Mouse (Mus musculus): ENCODE results near the gene Clk3.

Gene Clk3
- long read RNA-seq, experiment 1, transcript Clk3-201 (13 exons, 2,496 nt), result major isoform, 37 of 48 reads
- long read RNA-seq, experiment 1, partial matches to known transcripts, result 5 of 48 reads
- long read RNA-seq, experiment 1, other reads (novel, unspliced or antisense), result 5 of 48 reads
- long read RNA-seq, experiment 2, transcript Clk3-201 (13 exons, 2,496 nt), result major isoform, 56 of 67 reads
- long read RNA-seq, experiment 2, partial matches to known transcripts, result 5 of 67 reads
- long read RNA-seq, experiment 2, other reads (novel, unspliced or antisense), result 6 of 67 reads

DNA sequence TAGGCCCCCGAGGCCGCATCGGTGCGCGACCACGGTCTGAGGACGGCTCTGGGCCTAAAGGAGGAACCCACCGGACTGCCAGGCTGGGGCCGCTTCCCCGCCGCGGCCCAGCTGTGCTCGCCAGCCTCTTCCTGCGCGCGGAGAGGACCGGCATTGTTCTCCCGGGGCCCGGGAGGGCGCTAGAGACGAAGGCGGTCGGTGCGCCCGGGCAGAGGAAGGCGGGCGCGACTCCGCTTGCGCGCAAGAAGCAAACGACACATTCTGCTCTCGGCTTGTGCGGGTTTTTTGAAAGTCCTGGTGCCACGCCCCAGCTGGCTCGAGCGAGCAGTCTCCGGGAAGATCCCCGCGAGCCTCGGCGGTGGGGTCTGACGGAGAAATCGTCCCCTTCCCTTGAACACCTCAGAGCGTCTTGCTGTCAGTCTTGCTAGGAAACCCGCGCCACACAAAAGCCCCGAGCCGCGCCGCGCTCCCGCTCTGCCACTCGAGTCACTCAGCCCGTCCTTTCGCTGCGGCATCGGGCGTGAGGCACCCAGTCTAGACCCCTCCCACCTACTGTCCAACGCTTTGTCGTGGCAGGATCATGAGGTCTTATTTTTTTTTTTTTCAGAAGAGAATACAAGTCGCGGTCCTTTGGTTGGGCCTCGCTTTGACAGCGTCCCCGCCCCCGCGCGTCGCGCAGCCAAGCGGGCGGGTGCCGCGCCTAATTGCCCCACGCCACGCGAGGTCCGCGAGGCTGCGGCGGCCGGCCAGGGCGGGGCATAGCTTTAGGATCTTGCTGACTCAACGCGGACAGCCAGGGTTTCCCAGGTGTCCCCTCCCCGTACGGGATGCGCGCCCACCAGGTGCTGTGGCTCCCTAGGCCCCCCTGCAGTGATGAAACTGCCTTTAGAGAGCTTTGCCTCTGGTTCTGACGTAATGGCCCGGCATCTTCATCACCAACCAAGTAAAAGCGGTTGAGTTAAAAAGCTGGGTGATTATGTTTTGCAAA is at the start of gene Clk3:
Gene Clk3 (minus strand): TSS at position 497 of the 988 bp plus-strand sequence.
- intact Hi-C loops (cut with DNase I), result loop anchor here (2.0 to 10.0 kb wide), 2 partner anchors 71 to 229 kb away; partner anchors contain the start of gene Arid3b

DNA sequence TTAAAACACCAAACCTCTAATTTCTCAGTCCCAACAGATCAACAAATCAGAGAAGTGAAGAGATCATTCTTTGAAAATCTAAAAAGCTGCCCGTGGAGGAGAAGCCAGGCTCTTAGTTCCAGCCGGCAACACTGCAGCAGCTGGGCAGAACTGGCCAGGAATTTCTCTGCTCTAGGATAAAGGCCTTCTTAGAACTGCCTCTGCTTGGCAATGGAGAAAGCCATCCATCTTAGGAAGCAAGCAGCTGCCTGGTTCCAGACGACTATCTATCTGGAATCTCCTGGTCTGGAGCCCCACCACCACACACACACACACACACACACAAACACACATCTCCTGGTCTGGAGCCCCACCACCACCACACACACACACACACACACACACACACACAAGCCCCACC is 49.2 kb upstream of the Clk3 start:
- intact Hi-C loops (cut with DNase I), result no loop called here

DNA sequence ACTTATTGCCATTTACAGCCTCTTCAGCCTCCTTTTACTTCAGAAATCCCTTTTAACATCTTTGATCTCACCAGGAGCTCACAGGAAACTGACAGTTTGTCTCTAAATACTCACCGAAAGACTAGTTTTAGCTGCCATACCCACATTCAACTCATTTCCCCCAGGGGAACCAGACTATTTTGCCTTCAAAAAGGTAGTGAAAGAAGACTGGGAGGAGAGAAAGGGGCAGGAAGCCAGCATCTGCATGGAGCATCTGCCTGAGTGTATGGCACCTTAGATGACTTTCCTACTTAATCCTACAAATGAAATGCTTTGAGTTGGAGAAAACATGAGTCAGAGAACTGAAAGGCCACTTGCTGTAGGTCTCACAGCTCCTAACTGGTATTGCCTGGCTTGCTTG is 48.4 kb upstream of the Clk3 start:
- intact Hi-C loops (cut with DNase I), result no loop called here

DNA sequence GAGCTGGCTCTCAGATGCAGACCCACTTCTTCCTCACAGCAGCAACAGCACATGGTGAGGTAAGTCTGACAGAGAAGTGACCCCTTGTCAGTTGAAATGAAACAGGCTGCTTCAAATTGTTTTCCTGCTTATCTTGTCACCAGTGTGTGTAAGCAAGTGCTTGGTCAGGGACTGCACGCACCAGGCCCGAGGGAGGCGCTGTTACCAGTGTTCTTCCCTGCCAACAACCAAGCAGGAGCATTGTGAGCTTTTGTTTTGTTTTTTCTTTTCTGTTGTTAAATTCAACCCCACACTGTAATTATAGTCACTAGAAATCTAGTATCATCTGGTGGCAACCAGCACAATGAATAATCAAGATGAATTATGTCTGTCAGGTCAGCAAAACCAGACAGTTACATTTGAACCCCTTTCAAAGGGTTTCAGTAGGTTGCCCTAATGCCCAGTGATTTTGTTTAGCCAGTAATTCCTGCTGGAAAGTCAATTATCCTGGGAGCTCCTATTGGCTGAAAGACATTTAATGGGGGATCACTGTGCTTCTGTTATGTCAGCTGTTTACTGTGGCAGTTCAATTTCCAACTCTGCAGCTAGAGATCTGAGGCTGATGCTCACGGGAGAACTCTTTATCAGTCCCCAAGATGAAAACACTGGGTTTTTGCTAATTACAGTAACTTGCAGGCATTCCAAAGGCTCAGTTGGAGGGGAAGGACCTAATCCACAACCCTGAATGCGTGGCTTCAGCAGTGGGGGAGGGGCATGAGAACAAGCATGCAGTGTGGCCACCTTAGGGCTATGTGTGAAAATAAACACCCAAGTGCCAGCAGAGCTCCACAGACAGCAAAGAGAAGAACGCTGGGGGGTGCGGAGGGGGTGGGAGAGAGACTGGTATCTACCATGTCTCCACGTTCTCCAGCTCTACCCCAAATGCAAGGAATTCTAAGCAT is 46.4 kb upstream of the Clk3 start:
- intact Hi-C loops (cut with DNase I), result no loop called here

DNA sequence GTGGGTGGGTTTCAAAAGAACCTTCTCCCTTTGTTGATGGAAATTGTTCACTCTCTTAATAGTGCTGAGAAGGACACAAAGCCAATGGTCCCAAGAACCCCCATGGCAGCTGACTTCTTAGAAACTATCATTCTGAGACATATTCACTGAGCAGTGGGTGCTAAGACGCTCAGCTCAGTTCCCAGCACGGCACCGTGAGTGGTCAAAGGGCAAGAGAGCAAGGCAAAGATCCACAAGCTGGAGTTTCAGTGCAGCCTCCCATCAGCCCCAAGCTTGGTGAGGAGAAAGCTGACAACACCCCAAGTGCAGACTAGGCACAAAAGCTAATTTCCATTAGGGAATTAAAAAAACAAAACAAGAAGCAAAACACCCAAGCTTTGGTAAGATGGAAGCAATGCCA is 45.0 kb upstream of the Clk3 start:
- intact Hi-C loops (cut with DNase I), result no loop called here

DNA sequence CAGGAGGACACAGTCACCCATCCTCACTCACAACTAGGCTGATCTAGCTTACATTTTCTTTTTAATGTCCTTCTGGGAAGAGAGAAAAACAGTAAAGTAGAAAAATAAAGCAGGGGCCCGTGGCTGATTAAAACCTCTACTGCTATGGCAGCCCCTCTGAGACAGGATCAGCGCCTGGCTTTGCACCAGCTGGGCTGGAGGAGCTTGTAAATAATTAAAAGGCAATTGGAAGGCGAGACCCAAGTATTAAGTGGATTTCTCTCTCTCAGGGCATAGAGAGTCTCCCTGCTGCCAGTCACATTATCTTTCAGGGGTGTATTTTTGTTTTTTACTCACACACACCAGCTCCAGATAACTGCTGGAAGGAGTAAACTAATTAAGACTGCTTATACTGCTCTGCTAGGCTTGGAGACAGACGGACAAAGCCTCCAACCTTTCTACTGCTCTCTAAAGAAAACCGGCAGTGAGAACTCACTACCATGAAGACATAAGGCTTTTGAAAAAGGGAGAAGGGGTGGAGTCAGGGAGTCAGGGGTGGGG is 43.2 kb upstream of the Clk3 start:
- intact Hi-C loops (cut with DNase I), result no loop called here

DNA sequence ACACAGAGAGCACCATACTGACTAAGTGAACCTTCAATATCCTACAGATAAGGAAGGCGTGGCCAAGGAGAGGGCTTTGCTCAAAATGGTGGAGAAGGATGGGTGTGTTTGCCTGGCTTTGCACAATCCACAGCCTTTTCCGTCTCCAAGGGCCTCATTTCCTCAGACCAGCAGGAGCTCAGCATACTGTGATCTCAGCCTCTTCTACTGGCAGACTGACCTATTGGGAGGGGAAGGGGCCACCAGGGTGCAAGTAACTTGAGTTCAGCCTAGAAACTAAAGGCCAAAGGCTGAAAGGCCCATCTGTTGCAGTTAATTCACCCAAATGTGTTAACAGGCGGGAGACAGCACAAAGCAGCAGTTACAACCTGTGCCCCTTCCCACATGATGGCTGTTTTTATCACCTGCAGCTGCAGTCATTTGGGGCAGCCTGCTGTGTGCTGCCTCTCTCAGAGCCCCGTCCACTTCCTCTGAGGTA is 41.6 kb upstream of the Clk3 start:
- intact Hi-C loops (cut with DNase I), result no loop called here

DNA sequence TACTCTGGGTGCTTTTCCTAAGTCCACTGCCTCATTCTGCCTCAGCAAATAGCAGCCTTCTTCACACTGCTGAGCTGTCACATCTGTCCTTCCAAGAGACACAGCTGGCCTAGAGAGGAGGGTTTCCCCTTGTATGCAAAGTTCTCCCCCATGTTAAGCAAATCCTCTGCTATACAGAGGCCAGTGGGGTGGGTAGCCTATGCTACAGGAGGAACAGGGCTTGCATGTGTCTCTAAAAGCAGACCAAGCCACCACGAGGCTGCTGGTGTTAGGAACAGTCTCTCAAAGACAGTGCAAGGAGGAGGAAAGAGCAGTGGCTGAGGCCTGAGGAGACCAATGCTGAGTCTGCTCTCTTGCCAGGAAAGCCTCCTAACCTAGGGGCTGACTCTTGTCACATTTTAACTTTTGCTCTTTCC is 40.4 kb upstream of the Clk3 start:
- intact Hi-C loops (cut with DNase I), result no loop called here

DNA sequence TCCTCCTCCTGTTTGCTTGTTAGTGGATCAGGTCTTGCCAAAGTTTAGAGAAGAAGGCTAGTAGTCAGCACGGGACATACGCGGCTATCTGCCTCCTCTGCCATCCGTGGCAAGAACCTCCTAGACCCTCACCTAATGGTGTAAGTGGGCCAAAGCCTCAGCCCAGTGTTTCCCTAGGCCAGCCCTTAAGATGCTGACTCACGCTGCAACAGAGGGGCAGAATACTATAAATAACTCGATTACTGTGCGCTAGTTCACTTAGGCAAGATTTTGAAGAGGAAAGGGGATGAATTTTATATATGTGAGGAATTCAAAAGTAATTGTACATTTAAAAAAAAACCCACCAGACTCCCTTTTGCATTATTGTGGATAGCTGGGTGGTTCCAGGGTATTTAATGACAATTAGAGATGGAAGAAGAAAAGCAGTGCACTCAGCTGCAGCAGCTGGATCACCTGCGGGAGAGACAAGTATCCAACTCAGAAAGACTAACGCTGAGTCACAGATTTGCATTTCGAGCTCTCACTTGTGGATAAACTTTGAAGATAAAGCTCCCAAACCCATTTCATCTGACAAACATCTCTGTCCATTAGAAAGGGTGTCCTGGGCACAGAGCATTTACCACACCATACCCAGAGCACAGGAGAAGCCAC is 39.6 kb upstream of the Clk3 start:
- intact Hi-C loops (cut with DNase I), result no loop called here

DNA sequence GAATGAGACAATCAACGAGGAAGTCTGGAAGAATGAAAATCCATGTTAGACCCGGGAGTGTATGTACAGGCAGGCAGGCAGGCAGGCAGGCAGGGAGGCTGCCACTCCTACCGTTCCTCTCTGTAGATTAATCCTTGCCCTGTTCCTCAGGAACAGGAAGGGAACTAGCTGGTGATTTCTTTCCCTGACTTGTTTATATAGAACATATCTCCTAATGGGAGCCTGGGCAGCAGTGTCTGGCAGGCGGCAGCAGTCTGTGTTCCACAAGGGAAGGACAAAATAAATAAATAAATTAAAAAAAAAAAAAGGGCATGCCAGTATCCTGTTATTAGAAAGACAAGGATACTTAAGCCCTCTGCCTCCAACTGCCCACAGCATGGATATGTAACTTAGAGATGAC is 38.2 kb upstream of the Clk3 start:
- intact Hi-C loops (cut with DNase I), result no loop called here

DNA sequence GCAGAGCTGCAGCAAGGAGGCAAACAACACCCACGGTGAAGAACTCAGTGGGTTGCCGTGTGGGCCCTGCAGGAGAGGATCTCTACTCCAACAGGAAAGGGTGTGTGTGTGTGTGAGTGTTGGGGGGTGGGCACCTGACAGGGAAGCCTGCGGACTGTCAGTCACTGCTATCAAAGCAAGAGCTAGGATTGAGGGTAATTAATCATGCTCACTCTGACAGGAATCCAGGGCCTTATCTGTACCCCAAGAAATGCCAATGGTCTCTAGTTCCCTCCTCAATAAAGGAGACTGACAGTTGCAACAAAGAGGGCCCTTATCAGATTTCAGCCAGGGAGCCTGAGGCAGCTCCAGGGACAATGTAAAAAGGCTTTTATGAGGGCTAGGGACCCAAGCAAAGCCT is 37.4 kb upstream of the Clk3 start:
- intact Hi-C loops (cut with DNase I), result no loop called here

DNA sequence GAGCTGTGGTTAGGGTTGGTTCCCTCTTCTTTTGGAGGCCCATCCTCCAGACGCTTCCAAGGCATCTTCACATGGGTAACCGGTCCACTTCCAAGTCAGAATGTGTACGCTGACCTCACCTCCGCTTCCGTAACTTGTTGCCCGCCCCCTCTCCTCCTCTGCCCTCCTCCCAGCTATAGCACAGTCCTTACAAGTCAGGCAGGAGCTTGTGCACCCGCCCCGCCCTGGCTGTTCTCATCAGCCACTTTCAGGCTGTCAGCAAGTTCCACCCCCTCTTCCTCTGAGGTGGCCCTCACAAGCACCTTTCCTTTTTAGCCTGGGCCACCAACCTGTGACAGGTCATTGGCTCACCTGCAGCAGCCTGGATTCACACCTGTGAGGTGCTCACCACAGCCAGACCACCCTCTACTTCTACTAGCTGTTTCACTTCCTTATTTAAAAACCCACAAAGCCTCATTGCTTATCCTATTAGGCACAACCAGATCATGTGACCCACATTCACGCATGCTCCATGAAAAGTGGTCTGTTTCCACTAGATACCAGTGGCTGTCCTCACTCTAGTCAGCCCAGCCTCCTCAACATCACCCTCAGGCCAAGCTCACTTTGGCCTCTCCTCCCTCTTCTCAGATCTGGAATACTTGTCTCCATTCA is 34.8 kb upstream of the Clk3 start:
- intact Hi-C loops (cut with DNase I), result no loop called here

DNA sequence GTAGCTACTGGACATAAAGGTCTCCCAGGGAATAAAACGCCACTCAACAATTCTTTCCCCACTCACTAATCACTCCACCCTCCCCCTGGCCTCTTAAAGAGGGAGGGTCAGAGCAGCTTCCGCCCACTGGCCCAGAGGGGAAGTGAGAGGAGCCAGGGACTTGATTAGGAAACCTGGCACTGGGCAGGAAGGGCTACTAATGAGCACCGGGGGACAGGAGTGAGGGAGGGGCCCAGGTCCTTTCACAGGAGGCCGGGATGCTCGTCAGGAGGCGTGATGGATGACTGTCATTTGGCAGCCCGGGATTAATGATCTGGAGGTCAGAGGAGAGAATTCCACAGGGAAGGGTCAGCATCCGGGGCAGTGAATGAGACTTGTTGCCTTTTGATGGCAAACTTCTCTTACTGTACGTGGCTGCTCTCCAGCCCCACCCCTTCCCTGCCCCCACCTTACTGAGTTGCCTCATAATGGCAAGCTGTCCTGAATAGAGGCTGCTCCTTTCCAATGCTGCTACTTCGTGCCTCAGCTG is 33.1 kb upstream of the Clk3 start:
- intact Hi-C loops (cut with DNase I), result no loop called here

DNA sequence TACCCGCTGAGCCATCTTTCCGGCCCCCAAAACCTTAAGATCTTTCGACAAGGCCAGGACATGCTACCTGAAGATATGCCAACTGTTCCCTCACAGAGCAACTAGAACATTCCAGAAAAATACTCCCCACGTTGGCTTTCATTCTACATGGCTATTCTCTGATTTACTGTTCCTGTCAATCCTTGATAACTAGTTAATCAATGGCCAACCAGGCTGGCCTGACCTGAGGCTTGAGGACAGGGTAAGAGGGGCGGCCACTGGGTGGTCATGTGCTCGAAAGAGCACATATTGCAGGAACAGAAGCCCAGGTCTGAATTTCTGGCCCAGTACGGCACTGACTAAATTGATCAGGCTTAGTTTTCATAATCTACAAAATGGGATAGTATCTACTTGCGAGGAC is 31.8 kb upstream of the Clk3 start:
- intact Hi-C loops (cut with DNase I), result no loop called here

DNA sequence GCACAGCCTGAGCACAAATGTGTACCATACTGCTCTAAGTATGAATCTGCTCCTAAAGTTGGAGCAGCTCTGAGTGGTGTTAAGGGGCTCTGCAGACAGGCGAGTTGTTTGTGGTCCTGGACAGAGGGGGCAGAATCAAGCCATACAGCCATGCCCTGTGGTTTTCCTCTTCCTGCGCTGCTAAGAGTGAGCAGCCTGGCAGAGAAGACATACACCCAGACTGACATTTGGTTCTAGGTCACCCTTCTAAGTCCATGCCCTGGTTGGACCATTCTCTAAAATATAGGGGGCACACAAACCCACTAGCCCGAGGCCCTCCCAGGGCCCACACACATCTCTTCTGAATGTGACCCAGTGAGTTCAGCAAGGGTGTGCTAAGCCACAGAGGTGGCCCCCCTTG is 24.1 kb upstream of the Clk3 start:
- intact Hi-C loops (cut with DNase I), result no loop called here

DNA sequence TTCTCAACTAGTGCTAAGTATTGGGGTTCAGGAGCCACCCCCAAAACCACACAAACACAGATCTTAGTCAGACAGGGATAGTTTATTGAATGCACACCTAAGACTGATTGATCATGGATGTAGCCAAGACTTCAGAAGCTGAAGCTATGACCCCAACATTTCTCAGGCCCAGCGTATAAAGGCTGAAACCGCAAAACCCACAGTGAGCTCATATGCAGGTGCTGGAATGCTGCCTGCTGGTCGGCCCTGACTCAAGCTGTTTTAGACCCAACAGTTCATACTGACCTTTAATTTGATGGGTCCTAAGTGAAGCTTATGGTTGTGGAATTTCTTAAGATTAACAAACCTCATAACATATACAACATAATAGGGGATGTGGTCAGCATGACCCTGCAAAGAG is 17.0 kb upstream of the Clk3 start:
- intact Hi-C loops (cut with DNase I), result no loop called here

DNA sequence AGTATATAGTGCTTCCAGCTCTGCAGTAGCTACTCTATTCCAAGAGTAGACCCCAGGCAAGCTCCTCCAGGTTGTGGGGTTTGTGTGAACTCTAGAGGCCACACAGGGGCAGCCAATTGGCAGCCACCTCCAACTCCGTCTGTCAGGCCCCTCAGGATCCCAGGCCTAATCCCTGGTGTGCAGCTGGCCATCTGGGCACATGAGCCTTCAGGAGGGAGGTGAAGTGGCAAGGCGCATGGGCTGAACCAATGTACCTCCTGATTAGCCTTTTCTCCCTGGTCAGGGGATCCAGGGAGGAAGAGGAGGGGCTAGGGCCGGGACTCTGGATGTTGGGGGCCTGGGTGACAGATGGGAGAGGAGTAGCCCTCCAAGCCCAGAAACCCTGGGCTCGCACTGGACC is 10.1 kb upstream of the Clk3 start:
- intact Hi-C loops (cut with DNase I), result no loop called here

DNA sequence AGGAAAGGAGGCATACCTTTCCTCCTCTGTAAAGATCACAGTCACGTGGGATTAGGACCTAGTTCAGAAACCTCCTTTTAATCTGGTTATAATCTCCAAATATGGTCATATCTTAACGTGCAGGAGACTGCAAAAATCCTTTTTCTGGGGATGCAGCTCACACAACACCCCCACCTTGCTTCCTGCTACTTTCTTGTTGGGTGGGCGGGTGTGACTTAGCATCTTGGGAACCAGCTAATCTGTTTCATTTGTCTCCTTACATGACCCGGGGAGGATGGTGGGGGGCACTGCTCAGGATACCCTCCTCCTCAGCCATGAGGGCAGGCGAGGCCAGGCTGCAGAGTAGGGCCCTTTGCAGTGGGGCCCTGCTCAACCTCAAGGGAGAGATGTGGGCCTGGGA is 9.4 kb upstream of the Clk3 start:
- intact Hi-C loops (cut with DNase I), result no loop called here

DNA sequence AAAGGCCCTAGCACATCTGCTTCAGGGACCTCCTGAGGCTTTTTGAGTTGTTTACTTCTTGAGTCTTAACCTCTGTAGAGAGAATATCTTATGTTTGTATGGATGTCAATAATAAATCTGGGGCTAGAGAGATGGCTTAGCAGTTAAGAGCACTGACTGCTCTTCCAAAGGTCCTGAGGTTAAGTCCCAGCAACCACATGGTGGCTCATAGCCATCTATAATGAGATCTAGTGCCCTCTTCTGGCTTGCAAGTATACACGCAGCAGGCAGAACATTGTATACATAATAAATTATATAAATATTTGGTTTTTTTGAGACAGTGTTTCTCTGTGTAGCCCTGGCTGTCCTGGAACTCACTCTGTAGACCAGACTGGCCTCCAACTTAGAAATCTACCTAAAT is 8.5 kb upstream of the Clk3 start:
- intact Hi-C loops (cut with DNase I), result no loop called here

DNA sequence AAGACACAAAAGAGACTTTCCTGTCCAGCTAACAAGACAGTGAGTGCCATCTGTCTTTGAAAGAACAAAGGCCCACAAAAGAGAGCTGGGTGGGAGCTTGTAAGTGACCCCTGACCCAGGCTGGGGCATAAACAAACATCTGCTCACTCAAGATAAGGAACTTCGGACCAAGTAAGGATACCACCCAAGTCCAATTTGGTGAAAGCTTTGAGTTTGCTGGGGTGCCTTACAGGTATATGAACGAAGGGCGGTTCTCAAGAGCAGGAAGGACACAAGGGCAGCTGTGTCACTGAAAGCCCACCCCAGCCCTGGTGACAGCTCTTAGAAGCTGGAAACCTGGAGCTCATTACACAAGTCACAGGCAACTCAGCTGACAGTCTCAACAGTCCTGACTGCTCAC is 8.1 kb upstream of the Clk3 start:
- intact Hi-C loops (cut with DNase I), result no loop called here

Measured in adrenal gland (tissue).